Mouse (Mus musculus): ENCODE measurements around the gene Obox8. TPM values are rescaled to one million over a fixed set of nuclear protein-coding genes. Genes with fewer than 3 reads are reported as not detected.

Gene Obox8
- total RNA-seq (2023) = not detected

GRCm38 (mm10) chr7:14333457-14333856 is at the start of gene Obox8:
Obox8 (minus strand) TSS chr7:14333557.

Other genes starting within 250 kb of the Obox8 start
- gene Sult2a3, start 210.5 kb downstream of the Obox8 start, total RNA-seq (2023) = not detected
- not detected for gene Sult2a6, start 78.7 kb downstream of the Obox8 start, total RNA-seq (2023)
- gene Sult2a8, start 113.2 kb upstream of the Obox8 start, total RNA-seq (2023) = not detected
- gene Sult2a7, start 160.7 kb upstream of the Obox8 start, total RNA-seq (2023) = not detected
- gene Vmn1r90, start 229.9 kb upstream of the Obox8 start, total RNA-seq (2023) = not detected